Mouse (Mus musculus) MEL (cell line): ENCODE measurements around the gene Iqcf1. TPM values are rescaled to one million over a fixed set of nuclear protein-coding genes. Genes with fewer than 3 reads are reported as not detected.
A peak's percentile ranks its signal among the peaks of the same experiment; 100 is the strongest.

ENCODE experiments used
- DNase-seq: peaks from one replicate; pipeline ENCODE4 v3.0.0; 2011; ENCODE audit warnings: low read depth, low spot score
- H3K27ac ChIP-seq: 2 replicates; pipeline ENCODE4 v1.5.1; 2012; ENCODE audit warnings: low read depth, mild to moderate bottlenecking, control low read depth, low read length, moderate library complexity; ENCODE audit not compliant: control insufficient read depth
- H3K27me3 ChIP-seq, 2 experiments: fragments of 150-350 bp in 1 of 2; sonication (generic) in 1 of 2; 2 replicates each; pipeline ENCODE4 v1.6.1; 2012; ENCODE audit warnings: low read length in 2 of 2, mild to moderate bottlenecking in 2 of 2, improper control_type of control experiment in 1 of 2, moderate library complexity in 1 of 2; ENCODE audit not compliant: insufficient read depth in 2 of 2, control insufficient read depth in 1 of 2
- H3K36me3 ChIP-seq, 2 experiments: 2 replicates each; pipeline ENCODE4 v1.6.1; 2012 to 2014; ENCODE audit warnings: low read length in 2 of 2, improper control_type of control experiment in 1 of 2, inconsistent platforms in 1 of 2, mild to moderate bottlenecking in 1 of 2; ENCODE audit not compliant: insufficient read depth in 2 of 2, control insufficient read depth in 1 of 2
- H3K4me1 ChIP-seq, 2 experiments: fragments of 150-350 bp in 1 of 2; sonication (generic) in 1 of 2; 2 replicates each; pipeline ENCODE4 v1.6.1; 2012; ENCODE audit warnings: low read length in 2 of 2, improper control_type of control experiment in 1 of 2, mild to moderate bottlenecking in 1 of 2; ENCODE audit not compliant: insufficient read depth in 2 of 2, control insufficient read depth in 1 of 2
- H3K4me3 ChIP-seq, 2 experiments: fragments of 150-350 bp in 1 of 2; sonication (generic) in 1 of 2; 2 replicates each; pipeline ENCODE4 v1.5.1; 2012; ENCODE audit warnings: low read depth in 2 of 2, low read length in 2 of 2, mild to moderate bottlenecking in 2 of 2, moderate library complexity in 2 of 2, control low read depth in 1 of 2, improper control_type of control experiment in 1 of 2; ENCODE audit not compliant: control insufficient read depth in 1 of 2, insufficient read depth in 1 of 2
- H3K79me2 ChIP-seq: 2 replicates; pipeline ENCODE4 v1.6.1; 2012; ENCODE audit warnings: mild to moderate bottlenecking, low read length, moderate library complexity; ENCODE audit not compliant: control insufficient read depth, poor library complexity, insufficient read depth
- H3K9ac ChIP-seq: 2 replicates; pipeline ENCODE4 v1.6.1; 2012; ENCODE audit warnings: low read depth, mild to moderate bottlenecking, control low read depth, low read length, moderate library complexity; ENCODE audit not compliant: control insufficient read depth, poor library complexity, severe bottlenecking
- H3K9me3 ChIP-seq: fragments of 150-350 bp; sonication (generic); replicated peaks from 2 replicates; pipeline ENCODE4 v1.6.1; 2012; ENCODE audit warnings: mild to moderate bottlenecking, low read length, improper control_type of control experiment, moderate library complexity; ENCODE audit not compliant: insufficient read depth
- BHLHE40 ChIP-seq: IDR thresholded peaks from 2 replicates; pipeline ENCODE4 v1.6.1; 2012; ENCODE audit warnings: low read depth, mild to moderate bottlenecking, inconsistent platforms, low read length, improper control_type of control experiment, borderline replicate concordance
- CHD1 ChIP-seq: IDR thresholded peaks from 2 replicates; pipeline ENCODE4 v1.6.1; 2012; ENCODE audit warnings: low read depth, mild to moderate bottlenecking, inconsistent platforms, low read length, improper control_type of control experiment
- CHD2 ChIP-seq: IDR thresholded peaks from 2 replicates; pipeline ENCODE4 v1.6.1; 2011; ENCODE audit warnings: low read length, improper control_type of control experiment
- E2F4 ChIP-seq: IDR thresholded peaks from 2 replicates; pipeline ENCODE4 v1.6.1; 2011; ENCODE audit warnings: low read depth, low read length, improper control_type of control experiment, borderline replicate concordance
- EP300 ChIP-seq, 2 experiments: IDR thresholded peaks; 2 replicates each; pipeline ENCODE4 v1.6.1; 2011; ENCODE audit warnings: improper control_type of control experiment in 2 of 2, low read length in 2 of 2, low read depth in 1 of 2, mild to moderate bottlenecking in 1 of 2
- ETS1 ChIP-seq: IDR thresholded peaks from 2 replicates; pipeline ENCODE4 v1.6.1; 2012; ENCODE audit warnings: low read depth, mild to moderate bottlenecking, inconsistent platforms, low read length, improper control_type of control experiment, moderate library complexity
- GATA1 ChIP-seq: IDR thresholded peaks from 2 replicates; pipeline ENCODE4 v1.6.1; 2011; ENCODE audit warnings: low read depth, low read length, improper control_type of control experiment
- HCFC1 ChIP-seq: IDR thresholded peaks from 2 replicates; pipeline ENCODE4 v1.6.1; 2012; ENCODE audit warnings: low read depth, mild to moderate bottlenecking, inconsistent platforms, low read length, improper control_type of control experiment, moderate library complexity
- KAT2A ChIP-seq: conservative IDR thresholded peaks from 2 replicates; pipeline ENCODE4 v1.6.1; 2012; ENCODE audit warnings: low read depth, low read length, improper control_type of control experiment, inconsistent platforms
- MAFK ChIP-seq: IDR thresholded peaks from 2 replicates; pipeline ENCODE4 v1.6.1; 2011; ENCODE audit warnings: low read depth, mild to moderate bottlenecking, low read length, improper control_type of control experiment, borderline replicate concordance
- MAZ ChIP-seq: IDR thresholded peaks from 2 replicates; pipeline ENCODE4 v1.6.1; 2012; ENCODE audit warnings: low read depth, mild to moderate bottlenecking, inconsistent platforms, low read length, improper control_type of control experiment
- MXI1 ChIP-seq: IDR thresholded peaks from 2 replicates; pipeline ENCODE4 v1.6.1; 2011; ENCODE audit warnings: mild to moderate bottlenecking, low read depth, low read length, improper control_type of control experiment
- MYC ChIP-seq: IDR thresholded peaks from 2 replicates; pipeline ENCODE4 v1.6.1; 2011; ENCODE audit warnings: low read depth, mild to moderate bottlenecking, low read length, improper control_type of control experiment, moderate library complexity
- NELFE ChIP-seq: IDR thresholded peaks from 2 replicates; pipeline ENCODE4 v1.6.1; 2011; ENCODE audit warnings: low read depth, low read length, improper control_type of control experiment
- POLR2A ChIP-seq, 2 experiments: IDR thresholded peaks; 2 replicates each; pipeline ENCODE4 v1.6.1; 2011 to 2012; ENCODE audit warnings: low read length in 2 of 2, mild to moderate bottlenecking in 2 of 2, control low read depth in 1 of 2, improper control_type of control experiment in 1 of 2, low read depth in 1 of 2, moderate library complexity in 1 of 2; ENCODE audit not compliant: control insufficient read depth in 1 of 2, insufficient read depth in 1 of 2, poor library complexity in 1 of 2
- POLR2AphosphoS2 ChIP-seq: IDR thresholded peaks from 2 replicates; pipeline ENCODE4 v1.6.1; 2011; ENCODE audit warnings: low read length, improper control_type of control experiment
- POLR2AphosphoS5 ChIP-seq: IDR thresholded peaks from 2 replicates; pipeline ENCODE4 v1.6.1; 2012; ENCODE audit warnings: low read depth, borderline replicate concordance, mild to moderate bottlenecking, inconsistent platforms, low read length, moderate library complexity, mixed read lengths
- RAD21 ChIP-seq: IDR thresholded peaks from 2 replicates; pipeline ENCODE4 v1.6.1; 2011; ENCODE audit warnings: mild to moderate bottlenecking, low read depth, low read length, improper control_type of control experiment
- SIN3A ChIP-seq: IDR thresholded peaks from 2 replicates; pipeline ENCODE4 v1.6.1; 2012; ENCODE audit warnings: low read length, improper control_type of control experiment, inconsistent platforms
- TBP ChIP-seq: IDR thresholded peaks from 2 replicates; pipeline ENCODE4 v1.8.0; 2011; ENCODE audit warnings: low read depth, low read length, improper control_type of control experiment
- USF2 ChIP-seq, 2 experiments: IDR thresholded peaks; 2 replicates each; pipeline ENCODE4 v1.6.1; 2011 to 2012; ENCODE audit warnings: improper control_type of control experiment in 2 of 2, low read length in 2 of 2, borderline replicate concordance in 1 of 2, inconsistent platforms in 1 of 2, low read depth in 1 of 2, mild to moderate bottlenecking in 1 of 2; ENCODE audit not compliant: insufficient read depth in 1 of 2
- ZC3H11A ChIP-seq: IDR thresholded peaks from 2 replicates; pipeline ENCODE4 v1.6.1; 2012; ENCODE audit warnings: low read depth, mild to moderate bottlenecking, inconsistent platforms, low read length, improper control_type of control experiment
- ZKSCAN1 ChIP-seq: IDR thresholded peaks from 2 replicates; pipeline ENCODE4 v1.6.1; 2012; ENCODE audit warnings: low read depth, mild to moderate bottlenecking, inconsistent platforms, low read length, improper control_type of control experiment, moderate library complexity
- polyA plus RNA-seq, 2 experiments: library from polyadenylated mRNA; stranded (reverse) in 1 of 2; unstranded in 1 of 2; fragments of >175 nt in 1 of 2; fragments of >200 nt in 1 of 2; gene quantifications; 2 replicates each; pipeline versions ENCODE4 v1.2.1 to v1.2.4; 2012; ENCODE audit warnings: low replicate concordance in 2 of 2, low read depth in 1 of 2; ENCODE audit not compliant: insufficient read length in 2 of 2, insufficient read depth in 1 of 2, missing spikeins in 1 of 2
- total RNA-seq: library from RNA; depleted of rRNA; stranded (reverse); fragments of 300-350 nt; gene quantifications from 2 replicates; pipeline ENCODE4 v1.2.3, GENCODE M21; 2012

Iqcf1 gene
- total and polyA plus RNA-seq, 3 experiments = 0.52 TPM; not detected in 2

- TF ChIP-seq POLR2AphosphoS2 (no peak), GATA1 (peak; percentile 54)
- H3K27me3 ChIP-seq = peaks cover under 1 to 3% of the 10 kb centered on the region in 2 experiments; a peak in 2 of 4 replicates
- H3K36me3 ChIP-seq = peaks cover 0 to 5% of the 10 kb centered on the region in 2 experiments; a peak in 2 of 4 replicates
- H3K4me3 ChIP-seq = no peak overlapping the region
- no peak overlapping the region for H3K27ac ChIP-seq
- H3K9me3 ChIP-seq = no peaks in the 10 kb centered on the region
- H3K4me1 ChIP-seq = peaks cover 0 to 9% of the 10 kb centered on the region in 2 experiments; a peak in 2 of 4 replicates
- H3K9ac ChIP-seq = 0 out of 2 replicates have a peak overlapping the region, but pooled peaks have one; percentile 15
- H3K79me2 ChIP-seq = no peaks in the 10 kb centered on the region
- DNase-seq = peak; percentile 76
Observed at GRCm38 (mm10) chr9:106512729-106513450, 13.1 kb downstream of the Iqcf1 start.

- H3K4me3 ChIP-seq = no peak overlapping the region
- H3K79me2 ChIP-seq = no peaks in the 10 kb centered on the region
- peaks cover 0 to 9% of the 10 kb centered on the region in 2 experiments; a peak in 2 of 4 replicates for H3K4me1 ChIP-seq
- DNase-seq = no peak
- H3K9me3 ChIP-seq = no peaks in the 10 kb centered on the region
- H3K27me3 ChIP-seq = 0 out of 4 replicates have a peak, but pooled peaks cover 0 to 3% of the 10 kb centered on the region in 2 experiments
- H3K36me3 ChIP-seq = peaks cover 0 to 5% of the 10 kb centered on the region in 2 experiments; a peak in 2 of 4 replicates
- TF ChIP-seq CHD1 (no peak), MAZ (no peak), NELFE (no peak), SIN3A (no peak), ETS1 (no peak), ZKSCAN1 (no peak), RAD21 (no peak), MAFK (no peak)
- TF ChIP-seq, all 39 proteins: peak for 0
- no peak overlapping the region for H3K9ac ChIP-seq
- no peak overlapping the region for H3K27ac ChIP-seq
Observed at GRCm38 (mm10) chr9:106513566-106513965, 13.8 kb downstream of the Iqcf1 start.

DNA sequence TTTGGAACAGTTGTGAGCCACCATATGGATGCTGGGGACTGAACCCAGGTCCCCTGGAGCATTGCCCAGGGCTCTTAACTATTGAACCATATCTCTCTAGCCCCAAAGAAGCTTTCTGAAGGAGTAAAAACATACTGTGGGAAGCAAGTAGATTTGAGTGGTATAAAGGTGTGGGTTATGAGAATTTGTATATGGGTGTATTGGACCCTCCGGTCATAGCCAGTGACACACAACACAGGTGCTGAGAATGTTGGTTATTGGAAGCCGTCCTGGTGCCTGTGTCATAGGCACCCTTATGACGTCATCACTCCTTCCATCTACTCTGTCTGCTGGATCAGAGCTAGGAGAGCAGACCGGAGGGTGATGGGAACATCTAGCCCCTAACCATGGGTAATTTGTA is 14.5 kb downstream of the Iqcf1 start, which contains the start of gene Iqcf5:
Gene Iqcf5, plus strand, starts transcription at position 301 of the 400 bp plus-strand sequence.
- DNase-seq = no peak
- Histone ChIP-seq H3K9ac (no peak within 1 kb of the TSS), H3K27me3 (0 out of 4 replicates have a peak, but pooled peaks cover 0 to 3% of the 10 kb centered on the region in 2 experiments), H3K36me3 (peaks cover 0 to 6% of the 10 kb centered on the region in 2 experiments; a peak in 2 of 4 replicates), H3K79me2 (no peaks in the 10 kb centered on the region), H3K4me3 (no peak within 1 kb of the TSS), H3K27ac (no peak within 1 kb of the TSS), H3K9me3 (no peaks in the 10 kb centered on the region), H3K4me1 (peaks cover 0 to 13% of the 10 kb centered on the region in 2 experiments; a peak in 2 of 4 replicates)
- TF ChIP-seq MYC = no peak
- no peak for TF ChIP-seq MXI1
- TF ChIP-seq EP300 (IDR thresholded peaks at IDR 0.05; ENCODE audit: low read depth in 1 of 2, low read length in 2 of 2) = no peak
- no peak for TF ChIP-seq BHLHE40
- no peak for TF ChIP-seq E2F4
- no peak for TF ChIP-seq CHD2
- no peak for TF ChIP-seq KAT2A
- TF ChIP-seq POLR2A (IDR thresholded peaks at IDR 0.05; ENCODE audit: control insufficient read depth in 1 of 2, insufficient read depth in 1 of 2, low read depth in 1 of 2, low read length in 2 of 2, poor library complexity in 1 of 2) = no peak
- no peak for TF ChIP-seq USF2 (IDR thresholded peaks at IDR 0.05; ENCODE audit: borderline replicate concordance in 1 of 2, insufficient read depth in 1 of 2, low read depth in 1 of 2, low read length in 2 of 2)
- TF ChIP-seq POLR2AphosphoS5 = no peak
- TF ChIP-seq ZC3H11A = no peak
- TF ChIP-seq RAD21 = no peak
- TF ChIP-seq TBP = no peak
- no peak for TF ChIP-seq CHD1
- TF ChIP-seq HCFC1 = no peak
- TF ChIP-seq MAZ = no peak
